Mouse (Mus musculus): ENCODE measurements around the gene Flad1. TPM values are rescaled to one million over a fixed set of nuclear protein-coding genes. Genes with fewer than 3 reads are reported as not detected.

Flad1 gene
- polyA plus RNA-seq, 1 experiment, result 58.3 TPM

DNA sequence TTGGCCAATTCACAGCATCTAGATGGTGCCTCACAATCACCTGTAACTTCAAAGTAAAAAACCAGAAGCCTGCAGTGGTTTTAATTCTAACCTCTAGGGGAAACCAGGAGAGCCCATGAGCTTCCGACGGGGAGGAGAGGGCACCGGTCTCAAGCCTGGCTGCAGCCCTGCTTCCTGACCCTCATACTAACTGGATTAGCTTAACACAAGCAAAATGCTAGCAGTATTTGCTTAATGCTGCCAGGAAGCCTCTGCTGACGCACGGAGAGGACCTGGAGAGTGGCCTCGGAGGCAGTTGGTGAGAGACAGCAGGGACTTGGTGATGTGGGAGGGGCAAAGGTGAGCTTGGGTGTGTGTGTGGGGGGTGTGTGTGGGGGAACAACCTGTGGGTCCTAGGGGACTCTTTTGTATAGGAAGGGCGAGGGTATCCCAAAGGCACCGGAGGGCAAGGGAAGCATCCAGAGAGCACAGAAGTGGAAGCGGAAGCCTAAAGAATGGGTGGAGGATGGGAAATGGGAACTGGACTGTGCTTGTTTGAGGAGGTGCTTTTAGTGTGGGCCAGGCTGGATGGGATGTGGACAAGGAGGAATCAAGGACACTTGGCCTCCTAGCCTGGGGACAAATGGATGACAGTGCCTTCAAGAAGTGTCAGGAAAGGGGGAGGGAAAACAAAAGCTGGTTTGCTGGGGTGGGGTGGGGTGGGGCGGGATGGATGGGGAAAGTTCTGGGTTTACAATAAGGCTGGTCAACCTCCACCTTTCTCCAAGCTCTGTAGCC is 42.9 kb upstream of the Flad1 start, which contains the start of gene Pmvk:
TSS of gene Pmvk (plus strand) at position 141 of the 777 bp plus-strand sequence.
- Histone ChIP-seq H3K36me3 (ENCODE audit: control insufficient read depth, insufficient read depth, low read length) (no peaks in the 10 kb centered on the region), H3K27me3 (ENCODE audit: control insufficient read depth, insufficient read depth, low read length) (no peaks in the 10 kb centered on the region), H3K4me3 (ENCODE audit: control insufficient read depth, insufficient read depth, low read length) (no peak within 1 kb of the TSS), H3K4me1 (replicated peaks; ENCODE audit: control insufficient read depth, insufficient read depth, low read length) (peaks cover 36% of the 10 kb centered on the region), H3K27ac (ENCODE audit: control insufficient read depth, insufficient read depth, low read length) (no peak within 1 kb of the TSS)
- WGBS, result 73% methylated on average over 10 of the region's 10 CpGs
- no peak for TF ChIP-seq CTCF (IDR thresholded peaks at IDR 0.05; ENCODE audit: borderline replicate concordance, control insufficient read depth, extremely low read depth, insufficient read depth, low read length, poor library complexity)
- TF ChIP-seq POLR2A (IDR thresholded peaks at IDR 0.05; ENCODE audit: control insufficient read depth, extremely low read depth, insufficient read depth, low read length, poor library complexity), result no peak
- DNase-seq, result no peak

- peaks cover 44% of the 10 kb centered on the region for H3K4me1 ChIP-seq (replicated peaks; ENCODE audit: control insufficient read depth, insufficient read depth, low read length)
- no peaks in the 10 kb centered on the region for H3K27me3 ChIP-seq (ENCODE audit: control insufficient read depth, insufficient read depth, low read length)
- 90% methylated on average over 1 of the region's 1 CpGs for WGBS
- peak overlapping the region; percentile 95 for H3K27ac ChIP-seq (ENCODE audit: control insufficient read depth, insufficient read depth, low read length)
- H3K36me3 ChIP-seq (ENCODE audit: control insufficient read depth, insufficient read depth, low read length), result no peaks in the 10 kb centered on the region
- peak; percentile 51 for DNase-seq
- no peak for TF ChIP-seq POLR2A (IDR thresholded peaks at IDR 0.05; ENCODE audit: control insufficient read depth, extremely low read depth, insufficient read depth, low read length, poor library complexity)
- TF ChIP-seq CTCF (IDR thresholded peaks at IDR 0.05; ENCODE audit: borderline replicate concordance, control insufficient read depth, extremely low read depth, insufficient read depth, low read length, poor library complexity), result no peak
- H3K4me3 ChIP-seq (ENCODE audit: control insufficient read depth, insufficient read depth, low read length), result no peak overlapping the region
Observed at GRCm38 (mm10) chr3:89451916-89452315, 40.2 kb upstream of the Flad1 start.

GRCm38 (mm10) chr3:89449541-89449940 is 37.9 kb upstream of the Flad1 start:
- H3K27ac ChIP-seq (ENCODE audit: control insufficient read depth, insufficient read depth, low read length), result no peak overlapping the region
- H3K4me1 ChIP-seq (replicated peaks; ENCODE audit: control insufficient read depth, insufficient read depth, low read length), result peaks cover 38% of the 10 kb centered on the region
- no peaks in the 10 kb centered on the region for H3K27me3 ChIP-seq (ENCODE audit: control insufficient read depth, insufficient read depth, low read length)
- 23% methylated on average over 7 of the region's 7 CpGs for WGBS
- no peak overlapping the region for H3K4me3 ChIP-seq (ENCODE audit: control insufficient read depth, insufficient read depth, low read length)
- TF ChIP-seq POLR2A (IDR thresholded peaks at IDR 0.05; ENCODE audit: control insufficient read depth, extremely low read depth, insufficient read depth, low read length, poor library complexity) (no peak), CTCF (IDR thresholded peaks at IDR 0.05; ENCODE audit: borderline replicate concordance, control insufficient read depth, extremely low read depth, insufficient read depth, low read length, poor library complexity) (peak; percentile 72; the same call in 1 of the 2 replicates)
- DNase-seq, result peak; percentile 74
- H3K36me3 ChIP-seq (ENCODE audit: control insufficient read depth, insufficient read depth, low read length), result peaks cover 9% of the 10 kb centered on the region

- no peak for DNase-seq
- Histone ChIP-seq H3K4me3 (ENCODE audit: control insufficient read depth, insufficient read depth, low read length) (no peak overlapping the region), H3K27ac (ENCODE audit: control insufficient read depth, insufficient read depth, low read length) (no peak overlapping the region), H3K4me1 (replicated peaks; ENCODE audit: control insufficient read depth, insufficient read depth, low read length) (peaks cover 35% of the 10 kb centered on the region), H3K27me3 (ENCODE audit: control insufficient read depth, insufficient read depth, low read length) (no peaks in the 10 kb centered on the region), H3K36me3 (ENCODE audit: control insufficient read depth, insufficient read depth, low read length) (peaks cover 9% of the 10 kb centered on the region)
- no peak for TF ChIP-seq CTCF (IDR thresholded peaks at IDR 0.05; ENCODE audit: borderline replicate concordance, control insufficient read depth, extremely low read depth, insufficient read depth, low read length, poor library complexity)
- no peak for TF ChIP-seq POLR2A (IDR thresholded peaks at IDR 0.05; ENCODE audit: control insufficient read depth, extremely low read depth, insufficient read depth, low read length, poor library complexity)
- WGBS, result 53% methylated on average over 13 of the region's 13 CpGs
Observed at GRCm38 (mm10) chr3:89448720-89449537, 37.3 kb upstream of the Flad1 start.

GRCm38 (mm10) chr3:89440691-89441090 is 29.0 kb upstream of the Flad1 start:
- TF ChIP-seq CTCF (IDR thresholded peaks at IDR 0.05; ENCODE audit: borderline replicate concordance, control insufficient read depth, extremely low read depth, insufficient read depth, low read length, poor library complexity) (no peak), POLR2A (IDR thresholded peaks at IDR 0.05; ENCODE audit: control insufficient read depth, extremely low read depth, insufficient read depth, low read length, poor library complexity) (no peak)
- Histone ChIP-seq H3K4me1 (replicated peaks; ENCODE audit: control insufficient read depth, insufficient read depth, low read length) (peaks cover 13% of the 10 kb centered on the region), H3K27me3 (ENCODE audit: control insufficient read depth, insufficient read depth, low read length) (no peaks in the 10 kb centered on the region), H3K27ac (ENCODE audit: control insufficient read depth, insufficient read depth, low read length) (no peak overlapping the region), H3K36me3 (ENCODE audit: control insufficient read depth, insufficient read depth, low read length) (peaks cover 7% of the 10 kb centered on the region), H3K4me3 (ENCODE audit: control insufficient read depth, insufficient read depth, low read length) (no peak overlapping the region)
- no peak for DNase-seq
- 95% methylated on average over 2 of the region's 2 CpGs for WGBS

DNA sequence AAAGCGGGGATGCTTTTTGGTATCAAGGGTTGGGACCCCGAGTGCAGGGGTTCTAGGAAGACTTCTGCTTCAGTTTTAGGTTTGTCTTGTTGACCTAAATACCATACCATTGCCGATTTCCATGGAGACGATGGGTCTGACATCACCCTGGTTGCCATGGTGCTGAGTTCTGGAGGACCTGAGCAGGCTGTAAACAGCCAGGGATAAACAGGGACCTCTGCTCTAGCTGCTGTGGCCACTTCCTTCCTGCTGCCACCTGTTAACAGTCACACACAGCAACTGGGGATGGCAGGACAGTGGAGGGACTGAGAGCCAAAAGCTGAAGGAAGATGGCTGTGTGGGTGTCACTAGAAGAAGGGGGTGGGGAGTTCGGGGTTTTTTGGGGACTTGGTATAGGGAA is 25.6 kb upstream of the Flad1 start:
- H3K36me3 ChIP-seq (ENCODE audit: control insufficient read depth, insufficient read depth, low read length), result no peaks in the 10 kb centered on the region

More for the DNA sequence above, 25.6 kb upstream of the Flad1 start:
- Histone ChIP-seq H3K27me3 (ENCODE audit: control insufficient read depth, insufficient read depth, low read length) (no peaks in the 10 kb centered on the region), H3K4me3 (ENCODE audit: control insufficient read depth, insufficient read depth, low read length) (peak overlapping the region; percentile 31), H3K4me1 (replicated peaks; ENCODE audit: control insufficient read depth, insufficient read depth, low read length) (peaks cover 13% of the 10 kb centered on the region), H3K27ac (ENCODE audit: control insufficient read depth, insufficient read depth, low read length) (peak overlapping the region; percentile 15; the same call in 1 of the 2 replicates)
- WGBS, result 6% methylated on average over 5 of the region's 5 CpGs
- peak; percentile 28 for DNase-seq
- TF ChIP-seq POLR2A (IDR thresholded peaks at IDR 0.05; ENCODE audit: control insufficient read depth, extremely low read depth, insufficient read depth, low read length, poor library complexity) (no peak), CTCF (IDR thresholded peaks at IDR 0.05; ENCODE audit: borderline replicate concordance, control insufficient read depth, extremely low read depth, insufficient read depth, low read length, poor library complexity) (no peak)
